Mouse (Mus musculus) 416B (cell line): ENCODE results near the gene 1600014C10Rik.

Source experiments
- DNase-seq: peaks from one replicate; pipeline ENCODE4 v3.0.0; 2011; ENCODE audit warnings: low read depth

The 1600014C10Rik gene

DNA sequence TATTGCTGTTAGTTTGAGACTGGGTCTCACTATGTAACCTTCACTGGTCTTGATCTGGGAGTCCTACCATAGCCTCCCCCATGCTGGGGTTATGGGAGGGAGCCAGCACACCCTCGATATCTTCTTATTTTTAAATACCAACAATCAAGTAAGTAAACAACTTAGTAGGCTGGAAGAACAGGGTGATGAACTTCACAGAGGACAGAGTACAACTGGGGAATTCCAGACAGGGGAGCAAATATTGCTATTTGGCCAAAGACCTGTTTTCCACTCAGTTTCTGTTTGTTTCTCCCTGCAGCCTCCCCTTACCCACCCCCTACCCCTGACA, 1.4 kb downstream of the 1600014C10Rik start:
- no peak for DNase-seq

DNA sequence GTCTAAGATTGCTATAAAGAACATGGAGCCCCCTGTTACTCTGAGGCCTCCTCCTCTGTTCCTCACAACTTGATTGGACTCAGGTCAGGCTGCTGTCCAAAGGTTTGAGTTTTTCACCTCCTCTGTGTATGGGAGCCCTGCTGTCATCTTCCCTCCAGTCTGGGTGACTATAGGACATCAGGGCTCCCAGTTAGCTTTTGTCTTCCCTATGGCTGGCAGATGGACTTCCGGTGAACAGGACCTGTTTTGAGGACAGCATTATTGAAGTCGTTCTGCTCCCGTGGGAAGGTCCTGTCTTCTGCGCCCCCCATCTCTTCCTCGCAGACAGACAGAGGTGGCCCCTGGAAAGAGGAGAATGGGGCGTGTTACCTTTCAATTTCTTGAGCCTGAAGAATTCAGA, 1.8 kb downstream of the 1600014C10Rik start:
- no peak for DNase-seq

DNA sequence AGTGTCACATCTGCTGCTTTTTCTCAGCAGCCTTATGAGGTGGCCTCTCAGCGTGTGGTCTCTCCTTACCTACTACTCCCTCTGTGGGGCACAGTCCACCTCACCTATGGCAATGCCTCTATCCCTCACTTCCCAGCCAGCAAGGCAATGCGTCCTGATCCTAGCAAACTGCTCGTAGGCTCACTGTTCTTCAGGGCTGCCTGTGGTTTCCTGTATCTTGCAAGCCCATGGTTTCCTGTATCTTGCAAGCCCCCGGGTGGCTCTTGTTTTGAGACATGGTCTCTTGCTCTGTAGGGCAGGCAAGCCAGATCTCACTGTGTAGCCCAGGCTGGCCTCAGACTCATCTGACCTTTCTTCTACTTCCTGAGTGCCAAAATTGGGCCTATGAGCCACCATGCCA, 3.8 kb downstream of the 1600014C10Rik start:
- peak; percentile 82 for DNase-seq

DNA sequence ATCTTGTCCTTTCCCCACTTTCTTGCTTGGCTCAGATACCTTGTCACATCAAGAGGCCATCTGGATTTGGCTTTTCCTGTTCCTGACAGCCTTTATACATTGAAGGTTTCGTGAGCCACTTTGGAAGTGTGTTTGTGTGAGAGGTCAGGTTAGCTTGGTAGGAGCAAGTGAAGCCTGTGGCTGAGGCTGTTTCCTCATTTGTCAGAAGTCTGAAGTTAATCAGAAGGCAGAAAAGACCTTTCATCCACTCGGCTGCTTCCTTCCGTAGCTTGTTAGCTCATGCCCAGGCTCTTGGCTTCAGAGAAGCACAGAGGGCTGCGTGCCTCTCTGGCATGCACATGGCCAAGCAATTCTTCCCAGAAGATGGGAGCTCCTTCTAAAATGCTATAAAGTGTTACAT, 4.8 kb downstream of the 1600014C10Rik start:
- DNase-seq: peak; percentile 53

DNA sequence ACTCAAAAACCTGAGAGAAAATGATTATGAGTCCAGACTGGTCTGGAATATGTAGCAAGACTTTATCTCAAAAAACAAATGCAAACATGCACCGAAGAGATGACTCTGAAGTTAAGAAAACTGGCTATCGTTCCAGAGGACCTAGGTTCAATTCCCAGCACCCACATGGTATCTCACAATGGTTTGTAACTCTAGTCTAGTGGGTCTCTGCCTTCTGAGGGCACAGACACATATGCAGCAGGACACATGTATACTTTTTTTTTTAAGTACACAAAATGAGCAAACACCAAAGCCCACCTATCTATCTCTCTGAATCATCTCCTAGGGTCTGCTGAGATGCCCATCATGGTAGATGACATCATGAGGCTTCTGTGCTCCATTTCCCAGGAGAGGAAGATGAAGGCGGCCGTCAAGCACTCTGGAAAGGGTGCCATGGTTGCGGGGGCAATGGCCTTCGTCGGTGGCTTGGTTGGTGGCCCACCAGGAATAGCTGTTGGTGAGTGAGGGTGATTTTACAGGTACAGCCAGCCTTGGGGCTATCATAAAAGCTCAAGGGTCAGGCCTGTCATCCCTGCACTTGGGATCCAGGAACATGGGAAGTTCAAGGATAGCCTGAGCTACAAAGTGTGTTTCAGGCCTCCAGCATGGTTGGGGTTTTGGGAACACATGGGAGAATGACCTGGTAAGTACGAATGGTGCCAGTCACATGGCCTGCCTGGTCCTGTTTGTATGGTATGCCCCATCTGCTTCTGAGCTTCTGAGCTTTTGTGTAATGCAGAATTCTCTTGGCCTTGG, 5.5 kb downstream of the 1600014C10Rik start:
- peak; percentile 11 for DNase-seq

DNA sequence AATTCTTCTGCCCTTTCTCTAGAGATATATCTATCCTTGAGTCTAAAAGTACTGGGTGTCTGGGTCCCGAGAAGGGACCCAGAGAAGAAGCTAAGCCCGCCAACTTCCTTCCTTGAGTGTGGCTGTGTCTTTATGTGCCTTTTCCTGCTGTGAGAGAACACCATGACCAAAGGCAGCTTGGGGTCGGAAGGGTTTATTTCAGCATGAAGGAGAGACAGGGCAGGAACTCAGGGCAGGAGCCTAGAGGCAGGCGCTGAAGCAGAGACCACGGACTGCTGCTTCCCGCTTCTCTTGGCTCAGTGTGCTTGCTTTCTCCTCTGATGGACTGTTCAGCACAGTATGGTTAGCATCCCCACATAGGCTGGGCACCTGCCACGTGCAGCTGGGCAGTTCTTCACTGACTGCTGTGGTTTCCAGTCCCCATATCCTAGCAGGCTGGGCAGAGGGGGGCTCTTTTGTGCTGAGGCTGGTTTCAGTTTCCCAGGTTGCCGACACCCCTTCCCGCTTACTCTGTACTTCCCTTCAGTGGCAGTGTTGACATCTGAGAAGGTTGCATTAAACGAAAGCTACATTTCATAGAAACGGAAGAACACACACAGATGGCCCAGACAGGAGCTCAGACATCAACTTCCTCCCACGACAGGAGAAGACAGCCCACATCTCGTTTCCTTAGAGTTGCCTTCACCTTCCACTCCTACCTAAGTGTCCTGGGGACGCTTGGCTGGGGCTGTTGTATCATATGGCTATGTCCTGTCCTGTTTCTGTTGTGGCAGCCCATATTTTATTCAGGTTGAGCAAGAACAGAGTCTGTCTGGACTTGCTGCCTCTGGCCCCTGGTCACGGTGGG, 6.3 kb downstream of the 1600014C10Rik start:
- peak; percentile 84 for DNase-seq

DNA sequence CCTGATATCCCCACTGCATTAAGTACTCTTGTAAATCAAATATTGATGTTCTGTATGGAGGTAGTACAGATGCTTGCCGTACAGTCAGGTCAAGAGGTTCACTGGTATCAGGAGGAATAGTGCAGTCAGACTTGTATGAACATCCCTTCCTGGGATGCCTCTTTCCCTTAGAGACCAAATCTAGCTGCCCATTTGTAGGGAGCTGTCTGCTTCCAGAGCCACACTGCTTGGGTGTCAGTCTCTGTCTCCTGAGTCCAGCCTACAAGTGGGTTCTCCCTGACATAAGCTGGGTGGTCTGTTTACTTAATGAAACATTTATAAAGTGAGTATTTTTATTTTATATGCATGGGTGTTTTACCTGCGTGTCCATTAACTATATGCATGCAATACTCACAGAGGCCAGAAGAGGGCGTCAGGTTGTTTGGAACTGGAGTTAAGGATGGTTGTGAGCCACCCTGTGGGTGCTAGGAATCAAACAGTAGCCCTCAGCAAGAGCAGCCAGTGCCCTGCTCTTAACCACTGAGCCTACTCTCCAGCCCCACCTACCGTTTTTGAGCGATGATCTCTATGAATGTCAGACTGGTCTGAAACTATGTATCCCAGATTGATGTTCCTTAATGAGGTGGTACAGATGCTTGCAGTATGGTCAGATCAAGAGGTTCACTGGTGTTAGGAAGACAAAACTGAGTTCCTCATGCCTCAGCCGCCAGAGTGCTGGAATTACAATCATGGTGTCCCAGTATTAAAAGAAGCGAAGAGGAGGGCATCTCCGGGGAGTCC, 7.2 kb downstream of the 1600014C10Rik start:
- DNase-seq: peak; percentile 21

DNA sequence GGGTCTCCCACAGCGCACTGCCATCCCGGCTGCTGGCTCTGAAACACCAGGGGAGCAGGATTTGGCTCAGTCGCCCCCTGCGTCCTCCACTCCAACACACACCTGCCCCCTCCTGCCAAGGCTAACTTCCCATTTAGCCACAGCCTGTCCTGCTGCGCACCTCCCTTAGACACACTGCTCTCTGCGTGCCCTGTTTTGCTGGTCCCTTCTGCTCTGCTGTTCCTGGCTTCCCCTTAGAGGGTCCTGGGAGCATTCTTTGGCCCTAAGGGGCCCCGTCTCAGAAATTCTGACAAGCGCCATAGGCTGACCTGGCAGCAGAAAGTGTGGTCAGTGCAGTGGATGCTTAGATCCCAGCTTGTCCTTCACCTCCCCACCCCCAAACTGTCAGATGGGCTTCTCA, 8.1 kb downstream of the 1600014C10Rik start:
- no peak for DNase-seq

DNA sequence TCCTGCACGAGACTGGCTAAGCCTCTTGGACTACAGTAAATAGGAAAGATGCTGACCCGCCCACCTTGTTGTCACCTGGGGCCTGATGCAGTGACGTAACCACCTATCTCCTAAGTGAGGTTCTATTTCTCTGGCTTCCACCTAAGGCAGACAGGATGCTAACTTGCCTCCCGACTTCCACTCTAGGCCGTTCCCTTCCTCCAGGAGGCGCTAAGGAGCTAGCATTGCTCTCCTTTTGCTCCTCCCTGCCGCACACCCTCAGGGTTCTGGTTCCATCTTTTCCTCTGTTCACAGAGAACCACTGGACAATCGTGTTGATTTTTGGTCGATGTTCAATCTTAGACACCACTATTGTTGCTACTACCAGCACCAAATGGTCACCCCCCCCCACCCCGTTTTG, 8.6 kb downstream of the 1600014C10Rik start:
- DNase-seq: peak; percentile 20

DNA sequence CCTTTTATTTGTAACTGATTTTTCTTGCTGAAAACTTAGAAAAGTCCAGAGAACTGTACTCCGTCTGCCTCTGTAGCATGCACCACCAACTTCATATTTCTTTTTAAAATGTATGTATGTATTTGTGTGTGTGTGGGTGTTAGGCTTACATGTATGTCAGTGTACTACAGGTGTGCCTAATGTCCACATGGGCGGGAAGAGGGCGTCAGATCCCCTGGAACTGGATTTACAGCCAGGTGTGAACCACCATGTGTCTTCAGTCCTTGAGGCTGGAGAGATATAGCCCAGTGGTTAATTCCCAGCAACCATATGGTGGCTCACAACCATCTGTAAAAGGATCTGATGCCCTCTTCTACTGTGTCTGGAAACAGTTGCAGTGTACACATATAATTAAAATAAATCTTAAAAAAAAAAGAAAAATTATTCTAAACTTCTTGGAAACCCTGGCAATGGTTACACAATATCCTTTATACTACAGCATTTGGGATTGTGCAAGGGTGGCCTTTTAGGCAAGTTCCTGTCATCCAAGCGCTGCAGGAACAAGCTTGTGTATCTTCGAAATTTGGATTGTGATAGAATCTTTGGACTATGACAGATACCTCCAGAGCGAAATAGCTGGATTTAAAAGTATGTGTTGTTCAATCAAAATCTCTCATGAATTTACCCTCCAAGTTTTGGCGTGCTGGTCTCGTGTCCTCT, 17.0 kb downstream of the 1600014C10Rik start:
- peak; percentile 64 for DNase-seq

DNA sequence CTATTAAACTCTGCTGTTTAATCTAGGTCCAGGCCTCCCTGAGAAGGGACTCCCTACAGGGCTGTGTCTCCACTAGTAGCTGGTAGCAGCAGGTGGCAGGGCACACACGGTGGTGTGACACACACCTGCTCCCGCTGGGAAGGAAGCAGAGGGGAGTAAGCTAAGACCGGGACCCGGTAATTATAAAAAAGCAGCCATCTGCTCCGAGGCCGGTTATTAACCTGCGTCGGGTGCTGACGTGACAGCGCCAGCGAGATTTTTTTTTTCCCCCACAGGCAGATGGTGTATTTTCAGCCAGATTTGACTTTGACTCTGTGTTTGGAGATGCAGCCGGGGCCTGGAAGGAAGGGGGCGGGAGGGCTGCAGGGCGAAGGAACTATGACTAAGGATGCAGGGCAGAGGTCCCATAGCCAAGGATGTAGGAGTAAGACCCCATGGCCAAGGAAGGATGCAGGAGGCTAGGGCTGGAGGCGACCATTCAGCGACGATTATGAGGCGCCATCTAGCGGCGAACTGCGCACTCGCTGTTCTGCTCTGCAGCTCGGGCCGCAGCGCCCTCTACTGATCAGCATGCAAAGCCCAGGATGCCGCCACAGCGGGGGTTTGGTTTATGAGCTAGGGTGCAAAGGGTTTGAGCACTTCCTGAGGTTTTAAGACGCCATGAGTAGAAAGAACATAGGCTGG, 17.7 kb downstream of the 1600014C10Rik start:
- peak; percentile 77 for DNase-seq

DNA sequence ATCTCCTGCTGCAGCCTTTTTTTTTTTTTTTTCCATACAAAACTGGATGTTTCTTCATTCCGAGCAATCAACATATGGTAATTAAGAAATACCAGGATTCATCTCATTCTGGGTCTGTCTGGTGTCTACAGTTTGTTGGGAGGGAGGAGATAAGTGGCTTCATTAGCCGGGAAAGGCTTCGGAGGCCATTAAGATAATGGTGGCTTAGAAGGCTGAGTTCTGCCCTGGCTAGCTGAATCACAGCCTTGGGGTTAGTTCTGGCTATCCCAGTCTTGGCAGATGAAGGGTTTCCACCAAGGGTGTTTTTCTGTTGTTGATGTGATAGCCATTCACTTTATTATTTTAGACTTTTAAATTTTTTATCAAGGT, 18.3 kb downstream of the 1600014C10Rik start:
- DNase-seq: no peak

DNA sequence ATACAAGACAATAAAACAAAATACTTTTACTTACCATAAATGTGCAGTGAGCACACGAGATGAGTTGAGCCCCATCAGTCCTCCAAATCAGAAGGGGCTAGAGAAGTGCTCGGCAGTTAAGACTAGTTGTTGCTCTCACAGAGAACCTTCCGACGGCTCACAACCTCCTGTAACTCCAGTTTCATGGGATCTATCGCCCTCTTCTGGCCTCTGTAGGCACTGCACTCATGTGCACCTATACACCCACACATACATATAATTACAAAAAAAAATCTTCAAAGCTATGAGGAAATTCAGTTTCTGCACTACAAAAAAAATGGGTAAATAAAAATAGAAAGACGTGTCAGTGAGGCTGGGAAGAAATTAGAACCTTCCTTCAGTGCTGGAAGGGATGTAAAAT, 21.3 kb downstream of the 1600014C10Rik start:
- DNase-seq: peak; percentile 22

DNA sequence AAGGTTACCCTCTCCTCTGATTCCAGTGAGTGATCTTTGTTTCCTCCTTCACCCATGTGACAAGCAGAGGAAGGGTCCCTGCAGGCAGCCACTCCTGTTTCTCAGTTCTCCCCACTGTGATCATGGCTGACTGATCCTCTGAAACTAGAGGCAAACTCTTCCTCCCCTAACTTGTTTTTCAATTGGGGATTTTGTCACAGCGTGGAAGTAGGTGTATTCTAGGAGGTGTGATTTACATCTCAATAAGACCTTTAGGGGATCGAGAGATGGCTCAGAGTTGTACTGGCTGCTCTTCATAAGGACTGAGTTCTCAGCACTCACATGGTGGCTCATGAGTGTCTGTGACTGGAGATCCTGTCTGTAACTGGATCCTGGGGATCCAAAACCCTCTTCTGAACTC, 22.8 kb downstream of the 1600014C10Rik start:
- no peak for DNase-seq

DNA sequence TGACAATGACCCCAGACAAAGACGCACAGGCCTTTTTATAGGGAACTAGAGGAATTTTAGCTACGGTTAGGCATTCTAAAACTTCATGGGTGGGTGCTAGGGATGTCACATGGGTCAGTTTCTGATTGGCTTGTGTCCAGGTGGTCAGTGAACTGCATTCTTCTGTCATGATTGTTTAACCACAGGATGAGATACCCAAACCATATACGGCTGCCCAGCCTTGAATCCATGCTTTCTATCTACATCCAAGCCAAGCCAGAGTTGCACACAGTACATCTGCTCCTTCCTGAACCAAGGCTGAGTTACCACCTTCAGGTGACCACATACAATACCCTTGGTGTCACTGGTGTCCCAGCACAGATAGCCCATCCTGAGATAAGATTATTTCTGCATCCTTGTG, 23.5 kb downstream of the 1600014C10Rik start:
- no peak for DNase-seq

DNA sequence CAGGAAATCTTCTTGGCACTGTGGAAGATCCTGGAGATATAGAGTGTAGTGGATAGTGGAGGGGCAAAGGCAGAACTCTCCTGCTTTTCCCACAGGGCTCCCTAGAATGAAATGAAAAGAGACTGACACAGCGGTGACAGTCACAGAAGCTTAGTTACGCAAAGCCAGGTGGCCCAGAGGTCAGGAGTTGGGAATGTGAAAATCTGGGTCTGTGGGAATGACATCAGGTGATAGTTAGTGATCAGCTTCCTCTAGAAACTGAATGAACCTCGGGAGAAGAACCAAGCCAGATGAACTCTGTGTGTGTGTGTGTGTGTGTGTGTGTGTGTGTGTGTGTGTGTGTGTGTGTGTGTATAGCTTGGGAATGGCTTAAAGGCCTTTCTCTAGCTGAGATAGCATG, 26.0 kb downstream of the 1600014C10Rik start:
- no peak for DNase-seq

DNA sequence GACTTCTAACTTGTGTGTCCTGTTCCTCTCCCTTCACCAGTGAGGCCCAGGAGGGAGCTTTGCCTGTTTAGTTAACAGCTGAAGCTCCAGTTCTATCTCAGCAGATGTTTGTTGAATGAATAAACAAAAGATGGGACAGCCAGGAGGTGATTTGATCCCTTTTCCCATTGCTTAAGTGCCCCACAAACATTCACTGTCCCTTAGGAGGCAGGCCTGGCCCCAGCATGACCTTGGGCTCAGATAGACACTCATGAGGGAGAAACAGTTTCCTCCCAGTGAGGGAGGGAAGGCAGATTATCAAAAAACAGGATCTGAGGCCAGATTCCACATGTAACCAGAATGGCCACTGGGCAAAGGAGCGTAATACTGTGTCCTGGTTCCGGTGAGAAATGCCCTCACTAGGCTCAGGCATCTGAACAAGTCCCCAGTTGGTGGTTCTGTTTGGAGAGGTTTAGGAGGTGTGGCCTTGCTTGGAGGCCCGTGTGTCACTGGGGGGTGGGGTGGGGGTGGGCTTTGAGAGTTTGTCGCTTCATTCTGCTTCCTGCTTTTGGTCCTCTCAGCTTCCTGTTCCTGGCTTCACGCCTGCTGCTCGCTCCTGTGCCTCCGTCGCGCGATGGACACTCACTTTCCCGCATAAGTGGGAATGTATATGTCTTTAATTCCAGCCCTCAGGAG, 26.6 kb downstream of the 1600014C10Rik start:
- DNase-seq: no peak

DNA sequence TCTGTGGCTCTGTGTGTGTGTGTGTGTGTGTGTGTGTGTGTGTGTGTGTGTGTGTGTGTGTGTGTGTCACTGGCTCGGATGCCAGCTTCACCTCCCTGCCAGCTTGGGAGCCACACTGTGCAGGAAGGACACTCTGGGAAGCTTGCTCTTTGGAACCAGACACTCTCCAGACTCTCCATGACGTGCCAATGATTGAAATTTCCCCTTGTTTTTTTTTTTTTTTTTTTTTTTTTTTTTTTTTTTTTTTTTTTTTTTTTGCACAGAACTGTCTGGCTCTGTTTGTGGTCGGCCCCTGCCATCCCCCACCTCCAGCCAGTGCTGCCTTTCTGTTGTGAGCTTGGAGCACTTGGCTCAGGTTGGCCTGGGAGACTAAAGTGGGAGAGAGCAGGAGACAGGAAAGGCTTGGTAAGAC, 29.6 kb downstream of the 1600014C10Rik start:
- no peak for DNase-seq

DNA sequence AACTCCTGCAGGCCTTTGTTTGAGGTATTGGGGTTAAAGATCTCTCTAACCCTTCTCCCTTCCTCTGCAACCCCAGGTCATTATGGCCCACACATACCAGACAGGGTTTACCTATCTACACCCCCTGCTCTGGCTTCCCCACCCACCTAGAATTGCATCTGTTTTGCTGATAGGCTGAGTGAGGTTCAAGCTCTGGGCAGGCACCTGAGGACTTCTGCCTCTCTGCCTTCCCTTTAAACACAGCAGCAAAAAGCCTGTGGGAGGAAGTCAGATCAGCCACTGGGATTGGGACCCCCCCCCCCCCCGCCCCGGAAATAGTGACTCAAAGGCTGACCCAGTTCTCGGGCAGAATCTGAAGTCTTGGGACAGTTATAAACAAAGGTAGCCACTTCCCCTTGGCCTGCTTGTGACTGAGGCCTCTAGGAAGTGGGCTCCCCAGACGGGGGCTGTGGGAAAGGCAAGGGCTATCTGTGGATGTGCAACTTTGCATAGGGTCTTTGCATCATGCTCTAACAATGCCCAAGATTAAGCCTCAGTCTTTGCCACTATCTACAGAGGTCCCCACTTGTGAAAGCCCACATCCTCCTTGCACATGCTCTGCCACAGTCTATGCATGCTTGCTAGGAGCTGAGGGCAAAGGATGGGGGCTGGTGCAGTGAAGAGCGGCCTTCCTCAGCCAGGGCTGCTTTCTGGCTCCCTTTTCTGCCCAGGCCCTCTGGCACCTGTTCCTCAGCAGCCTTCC, 31.6 kb downstream of the 1600014C10Rik start:
- DNase-seq: peak; percentile 83

DNA sequence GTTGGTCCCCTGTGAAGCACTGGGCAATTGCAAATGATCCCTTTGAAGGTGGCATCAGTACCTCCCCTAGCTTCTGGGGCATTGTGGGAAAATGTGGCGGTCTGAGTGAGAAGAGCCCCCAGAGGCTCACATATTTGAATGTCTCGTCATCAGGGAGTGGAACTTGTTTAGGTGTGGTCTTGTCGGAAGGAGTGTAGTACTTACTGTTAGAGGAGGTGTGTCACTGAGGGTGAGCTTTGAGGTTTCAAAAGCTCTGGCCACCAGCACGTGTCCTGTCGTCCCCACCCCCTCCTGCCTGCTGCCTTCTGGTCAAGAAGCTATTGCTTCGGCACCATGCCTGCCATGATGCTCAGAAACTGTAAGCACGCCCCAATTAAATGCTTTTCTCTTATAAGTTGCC, 32.3 kb downstream of the 1600014C10Rik start:
- DNase-seq: peak; percentile 27
